In genomic region chr2:84528847-84529775, GRCm38 (mm10) we compare ENCODE assay signal across 18 mouse cellular contexts. TPM values are rescaled to one million over a fixed set of nuclear protein-coding genes. Genes with fewer than 3 reads are reported as not detected.
DNase-seq lines count a peak whose midpoint lies in the region; ATAC-seq and TF ChIP-seq lines count a peak whose summit lies in the region.
"Had no signal": no experiment of that assay in that cellular context is flagged by ENCODE, and none has a peak within 500 bp of the region (broad histone marks: within the 10 kb centered on the region; RNA-seq: fewer than 3 reads in every experiment).

No protein-coding gene starts in this region.

- H3K79me2 ChIP-seq in macrophage (ENCODE audit: inconsistent target): peaks cover 61% of the 10 kb centered on the region; the same call in 1 of the 2 replicates

- POLR2A ChIA-PET in Patski (lab: Charles Lee): interaction anchor here (0.7 kb wide), 1 partner anchor 13 kb away, joined by 4 read pairs; no protein-coding TSS in a partner anchor

- H3K4me3 ChIP-seq in layer of hippocampus, adult 2 months: no peak overlapping the region
- no peak overlapping the region; the same call in 1 of the 2 replicates for H3K4me3 ChIP-seq in macrophage (ENCODE audit: inconsistent target)
- H3K4me3 ChIP-seq: erythroblast, embryonic 14.5 days; forebrain, embryonic 15.5 days; heart, embryonic 12.5 days; hindbrain, embryonic 15.5 days; kidney, embryonic 15.5 days; liver, embryonic 15.5 days; midbrain, embryonic 13.5 days; neural tube, embryonic 12.5 days had no signal

- in situ Hi-C loops in Patski (cut with MboI; ENCODE audit: low pct_unique_long_range_greater_than_20kb): no loop called here

- H3K27me3 ChIP-seq in Patski: no peaks in the 10 kb centered on the region
- H3K27me3 ChIP-seq: forebrain, embryonic 15.5 days; heart, embryonic 12.5 days; hindbrain, embryonic 15.5 days; kidney, embryonic 15.5 days; liver, embryonic 15.5 days; midbrain, embryonic 13.5 days; neural tube, embryonic 12.5 days had no signal

- DNase-seq in layer of hippocampus, adult 2 months (ENCODE audit: low spot score in 2 of 2): no peak
- DNase-seq in layer of hippocampus, postnatal 36 days: no peak
- DNase-seq in 3T3-L1 (ENCODE audit: low read depth, low spot score) (peak; percentile 63), Patski (ENCODE audit: low read depth, low spot score) (no peak)
- no peak for DNase-seq in kidney, postnatal 10 days
- DNase-seq: cerebellum, adult 9-10 months; thymus, adult 2 months had no signal

- H3K27ac ChIP-seq in layer of hippocampus, adult 2 months: peak overlapping the region; percentile 20; the same call in 1 of the 2 replicates
- 0 out of 2 replicates have a peak overlapping the region, but pooled peaks have one; percentile 88 for H3K27ac ChIP-seq in macrophage
- H3K27ac ChIP-seq: forebrain, embryonic 15.5 days; hindbrain, embryonic 15.5 days; kidney, embryonic 15.5 days; liver, embryonic 15.5 days; midbrain, embryonic 13.5 days; neural tube, embryonic 12.5 days had no signal

- WGBS in macrophage (ENCODE audit: missing documents): 73% methylated on average over 6 of the region's 6 CpGs

- no peak for TF ChIP-seq CTCF in layer of hippocampus, adult 2 months (conservative IDR thresholded peaks at IDR 0.05)
- TF ChIP-seq CTCF in Patski (IDR thresholded peaks at IDR 0.05): no peak

- no peaks in the 10 kb centered on the region for H3K36me3 ChIP-seq in macrophage (ENCODE audit: inconsistent target)
- H3K36me3 ChIP-seq: forebrain, embryonic 15.5 days; heart, embryonic 12.5 days; hindbrain, embryonic 15.5 days; kidney, embryonic 15.5 days; liver, embryonic 15.5 days; midbrain, embryonic 13.5 days; neural tube, embryonic 12.5 days had no signal

- peak; percentile 54 for ATAC-seq in Patski
- no peak for ATAC-seq in erythroid progenitor cell, adult 5-6 weeks (replicated peaks; ENCODE audit: low FRiP score, poor library complexity, severe bottlenecking)
- ATAC-seq: forebrain, embryonic 15.5 days; intestine, postnatal 0 days; midbrain, embryonic 13.5 days had no signal

- CTCF ChIA-PET in Patski (lab: Charles Lee): interaction anchor here (1.6 kb wide), 1 partner anchor 9 kb away, joined by 6 read pairs; no protein-coding TSS in a partner anchor

RNA-seq across cellular contexts. Expression of gene Tfpi, which starts 52.5 kb away (rescaled TPM):
- 1 to 10 TPM; 3.6 TPM for total RNA-seq in layer of hippocampus, adult 2 months (2021)
- 1 to 10 TPM; 3.3 to 3.7 TPM for total RNA-seq in layer of hippocampus, postnatal 36 days (2021)
- 26.3 TPM for polyA plus RNA-seq in Patski (2021)
- total RNA-seq in macrophage (2018; cell fraction: chromatin; rRNA removed): 10 to 100 TPM in 21 of 26 experiments, 1 to 10 TPM in 5; 5.7 to 25.7 (median 18.0) TPM
- total RNA-seq in macrophage (2018; cell fraction: cytosol; rRNA removed): 10 to 100 TPM; 10.6 to 26.2 (median 17.2) TPM
- 10 to 100 TPM in 25 of 26 experiments, 1 to 10 TPM in 1; 7.3 to 40.9 (median 21.0) TPM for total RNA-seq in macrophage (2018; cell fraction: nucleus; rRNA removed)
- polyA plus RNA-seq in macrophage (2018): 22.0 to 44.0 TPM (median 22.4 TPM) in 3 replicates
- total RNA-seq in erythroid progenitor cell, adult 5-6 weeks (2015; ENCODE audit: low replicate concordance): 7.1 and 14.4 TPM in 2 replicates
- 2.4 and 2.9 TPM in 2 replicates for total RNA-seq in erythroid progenitor cell, adult 5-6 weeks (2017; ENCODE audit: low replicate concordance)
- polyA plus RNA-seq: erythroblast, embryonic 14.5 days had no signal
